Comparison of ENCODE assay signal across 17 mouse cellular contexts in the genomic region with DNA sequence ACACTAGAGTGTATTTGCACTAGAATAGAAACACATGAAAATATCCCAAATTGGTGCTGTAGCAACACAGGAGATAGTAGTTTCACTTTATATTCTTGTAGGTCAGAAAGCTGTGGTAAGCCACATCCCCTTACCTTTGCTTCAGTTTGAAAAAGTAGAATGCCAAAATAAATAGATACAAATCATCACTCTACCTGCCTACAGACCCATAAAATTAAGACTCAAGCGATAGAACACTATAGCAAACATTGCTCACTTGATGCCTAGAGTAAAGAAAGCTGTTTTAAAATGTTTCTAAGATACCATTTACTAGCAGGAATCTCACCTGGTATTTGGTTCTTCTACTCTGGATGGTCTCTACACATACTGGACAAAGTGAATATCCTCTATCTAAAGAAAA.
"Had no signal": no experiment of that assay in that cellular context is flagged by ENCODE, and none has a peak within 500 bp of the region (broad histone marks: within the 10 kb centered on the region; RNA-seq: fewer than 3 reads in every experiment).

No protein-coding gene starts in this region.

- DNase-seq: cerebellum, adult 2 months; cerebellum, adult 8-10 months; cerebellum, adult 9-10 months; cerebellum, adult 9-11 months; cerebellum, postnatal 10 days; cerebellum, postnatal 14 days; cerebellum, postnatal 25 days; cerebellum, postnatal 36 days; embryo, embryonic 11 days; forebrain, postnatal 0 days; gastrocnemius, adult 2 months; gastrocnemius, postnatal 10 days; gastrocnemius, postnatal 14 days; gastrocnemius, postnatal 25 days; heart, adult 11 months; heart, adult 18-20 months; heart, adult 2 months had no signal
